Mouse (Mus musculus) liver, embryonic 15.5 days (tissue): ENCODE measurements at regions not wholly inside any gene's neighbourhood (a gene's known extent, or its start where the extent isn't known, plus 50 kb on each side); places are given as distances from the start of the nearest gene placed in this dataset.

Experiments used
- ATAC-seq: fragments of 200-750 bp; cut with Nextera tagmentation; 2 replicates; pipeline ENCODE4 v1.8.0; 2017; ENCODE audit warnings: moderate number of reproducible peaks, mild to moderate bottlenecking, moderate library complexity; ENCODE audit not compliant: insufficient read depth
- H3K27ac ChIP-seq: fragments of 300-500 bp; sonication (generic); replicated peaks from 2 replicates; pipeline ENCODE4 v1.5.1; 2015; ENCODE audit warnings: mild to moderate bottlenecking, inconsistent platforms
- H3K27me3 ChIP-seq: fragments of 300-500 bp; sonication (generic); 2 replicates; pipeline ENCODE4 v1.6.1; 2015; ENCODE audit warnings: mild to moderate bottlenecking, inconsistent platforms
- H3K36me3 ChIP-seq: fragments of 300-500 bp; sonication (generic); replicated peaks from 2 replicates; pipeline ENCODE4 v1.6.1; 2015; ENCODE audit warnings: moderate library complexity, mild to moderate bottlenecking, inconsistent platforms
- H3K4me1 ChIP-seq: fragments of 300-500 bp; sonication (generic); replicated peaks from 2 replicates; pipeline ENCODE4 v1.6.1; 2015; ENCODE audit warnings: inconsistent platforms
- H3K4me2 ChIP-seq: fragments of 300-500 bp; sonication (generic); 2 replicates; pipeline ENCODE4 v1.6.1; 2015; ENCODE audit warnings: moderate library complexity, mild to moderate bottlenecking, inconsistent platforms
- H3K4me3 ChIP-seq: fragments of 300-500 bp; sonication (generic); replicated peaks from 2 replicates; pipeline ENCODE4 v1.5.1; 2015; ENCODE audit warnings: mild to moderate bottlenecking, inconsistent platforms
- H3K9ac ChIP-seq: fragments of 300-500 bp; sonication (generic); 2 replicates; pipeline ENCODE4 v1.6.1; 2015; ENCODE audit warnings: moderate library complexity, mild to moderate bottlenecking, inconsistent platforms
- H3K9me3 ChIP-seq: fragments of 300-500 bp; sonication (generic); replicated peaks from 2 replicates; pipeline ENCODE4 v1.6.1; 2016; ENCODE audit warnings: inconsistent platforms
- WGBS: fragments of 180-500 bp; shearing (Covaris S2); methylation state at CpG from one replicate; pipeline ENCODE4 v1.1.7; 2015; ENCODE audit warnings: mixed read lengths; ENCODE audit not compliant: insufficient replicate concordance; 5-methylcytosine and 5-hydroxymethylcytosine counted together

DNA sequence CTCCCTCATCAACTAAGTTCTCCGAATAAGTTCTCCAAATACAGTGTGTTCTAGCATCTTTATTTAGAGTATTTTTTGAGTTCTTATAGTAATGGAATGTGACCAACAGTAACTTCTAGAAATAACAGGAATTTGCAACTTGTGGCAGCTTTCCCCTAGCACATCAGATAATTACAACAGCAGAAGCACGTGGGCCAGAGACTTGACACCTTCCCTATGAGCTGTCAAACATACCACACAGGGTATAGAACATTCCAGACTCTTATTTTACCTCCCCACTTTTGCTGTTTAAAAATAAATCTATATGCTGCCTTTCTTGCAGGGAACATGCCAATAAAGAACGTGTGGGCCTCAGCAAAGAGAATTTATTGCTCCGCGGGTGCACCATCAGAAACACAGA lies 77.4 kb upstream of the Commd8 start:
- Histone ChIP-seq H3K36me3 (peaks cover 16% of the 10 kb centered on the region; the same call in 1 of the 2 replicates), H3K4me3 (no peak overlapping the region), H3K4me2 (no peak overlapping the region), H3K9me3 (no peaks in the 10 kb centered on the region), H3K27ac (no peak overlapping the region), H3K27me3 (no peaks in the 10 kb centered on the region), H3K4me1 (no peaks in the 10 kb centered on the region), H3K9ac (no peak overlapping the region)
- WGBS = 80% methylated on average over 5 of the region's 5 CpGs
- ATAC-seq = no peak

- Histone ChIP-seq H3K4me1 (no peaks in the 10 kb centered on the region), H3K9ac (no peak overlapping the region), H3K4me3 (no peak overlapping the region), H3K27ac (no peak overlapping the region), H3K27me3 (no peaks in the 10 kb centered on the region), H3K36me3 (peaks cover 16% of the 10 kb centered on the region; the same call in 1 of the 2 replicates), H3K9me3 (no peaks in the 10 kb centered on the region), H3K4me2 (no peak overlapping the region)
- 61% methylated on average over 3 of the region's 3 CpGs for WGBS
- no peak for ATAC-seq
These were observed 76.1 kb upstream of the Commd8 start for GRCm38 (mm10) chr5:72244134-72244533.

- 64% methylated on average over 3 of the region's 3 CpGs for WGBS
- Histone ChIP-seq H3K27ac (no peak overlapping the region), H3K9ac (no peak overlapping the region), H3K27me3 (no peaks in the 10 kb centered on the region), H3K4me2 (no peak overlapping the region), H3K9me3 (no peaks in the 10 kb centered on the region), H3K4me3 (no peak overlapping the region), H3K36me3 (peaks cover 16% of the 10 kb centered on the region; the same call in 1 of the 2 replicates), H3K4me1 (no peaks in the 10 kb centered on the region)
- ATAC-seq = no peak
These were observed 75.0 kb upstream of the Commd8 start for GRCm38 (mm10) chr5:72242981-72243380.

DNA sequence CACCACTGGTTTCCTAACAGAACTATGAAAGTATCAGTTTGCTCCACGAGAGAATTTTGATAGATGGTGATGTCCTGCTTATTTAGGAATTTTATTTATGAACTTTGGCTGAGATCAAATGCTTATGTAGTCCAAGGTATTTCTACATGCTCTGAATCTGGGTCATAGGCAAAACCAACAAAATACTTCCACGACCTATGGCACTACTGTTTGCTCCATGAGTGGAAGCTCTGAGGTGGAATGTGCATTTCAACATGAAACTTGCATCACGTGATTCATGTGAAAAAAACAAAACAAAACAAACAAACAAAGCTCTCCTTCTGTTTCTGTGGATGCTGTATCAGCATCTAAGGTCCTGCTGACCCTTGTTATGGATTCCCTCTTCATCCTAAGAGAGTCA lies 73.5 kb upstream of the Commd8 start:
- no peak overlapping the region for H3K4me3 ChIP-seq
- no peak overlapping the region for H3K27ac ChIP-seq
- H3K4me1 ChIP-seq = no peaks in the 10 kb centered on the region
- no peak for ATAC-seq
- H3K9me3 ChIP-seq = no peaks in the 10 kb centered on the region
- 66% methylated on average over 3 of the region's 3 CpGs for WGBS
- H3K9ac ChIP-seq = no peak overlapping the region
- H3K27me3 ChIP-seq = no peaks in the 10 kb centered on the region
- no peak overlapping the region for H3K4me2 ChIP-seq
- H3K36me3 ChIP-seq = peaks cover 6% of the 10 kb centered on the region; the same call in 1 of the 2 replicates

GRCm38 (mm10) chr5:72240271-72240670 lies 72.3 kb upstream of the Commd8 start:
- no peak overlapping the region for H3K4me2 ChIP-seq
- no peaks in the 10 kb centered on the region for H3K4me1 ChIP-seq
- H3K4me3 ChIP-seq = no peak overlapping the region
- H3K27me3 ChIP-seq = no peaks in the 10 kb centered on the region
- ATAC-seq = no peak
- no peak overlapping the region for H3K27ac ChIP-seq
- H3K9ac ChIP-seq = no peak overlapping the region
- no peaks in the 10 kb centered on the region for H3K9me3 ChIP-seq
- H3K36me3 ChIP-seq = no peaks in the 10 kb centered on the region; the same call in 1 of the 2 replicates
- WGBS = 88% methylated on average over 7 of the region's 7 CpGs

DNA sequence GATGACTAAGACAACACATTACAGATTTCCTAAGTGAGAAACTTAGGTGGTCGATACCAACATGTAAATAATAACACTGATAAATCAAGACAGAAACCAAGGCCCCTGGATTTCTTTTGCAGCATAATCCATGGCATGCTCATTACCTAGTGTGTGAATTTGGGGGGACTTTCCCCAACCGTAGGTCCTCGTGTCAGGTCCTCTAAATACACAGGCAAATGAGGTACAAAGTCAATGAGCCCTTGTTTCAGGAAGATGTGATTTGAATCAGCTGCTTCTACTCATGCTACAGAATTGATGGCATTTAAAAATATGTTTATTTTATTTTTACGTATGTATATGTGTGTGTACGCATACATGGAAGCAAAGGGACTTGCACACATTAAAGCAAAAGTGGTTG lies 59.0 kb upstream of the Commd8 start:
- Histone ChIP-seq H3K36me3 (0 out of 2 replicates have a peak, but pooled peaks cover 5% of the 10 kb centered on the region), H3K4me3 (no peak overlapping the region), H3K27ac (no peak overlapping the region), H3K4me2 (no peak overlapping the region), H3K4me1 (peaks cover 32% of the 10 kb centered on the region), H3K27me3 (no peaks in the 10 kb centered on the region), H3K9me3 (no peaks in the 10 kb centered on the region), H3K9ac (no peak overlapping the region)
- WGBS = 78% methylated on average over 5 of the region's 5 CpGs
- ATAC-seq = no peak

- WGBS = 42% methylated on average over 13 of the region's 13 CpGs
- Histone ChIP-seq H3K36me3 (0 out of 2 replicates have a peak, but pooled peaks cover 5% of the 10 kb centered on the region), H3K4me3 (peak overlapping the region; percentile 29), H3K27ac (peak overlapping the region; percentile 73), H3K9me3 (no peaks in the 10 kb centered on the region), H3K4me2 (peak overlapping the region; percentile 60), H3K4me1 (peaks cover 32% of the 10 kb centered on the region), H3K27me3 (no peaks in the 10 kb centered on the region), H3K9ac (0 out of 2 replicates have a peak overlapping the region, but pooled peaks have one; percentile 30)
- ATAC-seq = peak; percentile 84
These were observed 57.7 kb upstream of the Commd8 start for GRCm38 (mm10) chr5:72225576-72226298.

DNA sequence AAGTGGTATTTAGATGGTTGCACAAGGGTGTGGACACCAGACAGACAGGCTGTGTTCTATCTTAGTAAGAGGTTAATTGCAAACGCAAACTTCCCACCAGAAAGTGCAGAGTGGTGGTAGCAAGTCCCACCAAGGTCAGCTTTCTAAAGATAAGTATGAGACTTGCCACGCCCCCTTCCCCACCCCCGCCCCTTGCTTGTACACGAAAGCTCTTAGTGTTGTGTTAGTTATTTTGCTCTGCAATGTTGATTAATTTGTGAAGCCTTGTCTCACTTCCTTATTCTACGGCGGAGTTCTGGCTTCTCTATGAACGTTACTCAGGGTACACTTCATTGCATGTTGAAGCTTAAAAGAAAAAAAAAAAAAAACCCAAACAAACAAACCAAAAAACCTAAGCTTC lies 57.1 kb upstream of the Commd8 start:
- WGBS = 4% methylated on average over 7 of the region's 7 CpGs

DNA sequence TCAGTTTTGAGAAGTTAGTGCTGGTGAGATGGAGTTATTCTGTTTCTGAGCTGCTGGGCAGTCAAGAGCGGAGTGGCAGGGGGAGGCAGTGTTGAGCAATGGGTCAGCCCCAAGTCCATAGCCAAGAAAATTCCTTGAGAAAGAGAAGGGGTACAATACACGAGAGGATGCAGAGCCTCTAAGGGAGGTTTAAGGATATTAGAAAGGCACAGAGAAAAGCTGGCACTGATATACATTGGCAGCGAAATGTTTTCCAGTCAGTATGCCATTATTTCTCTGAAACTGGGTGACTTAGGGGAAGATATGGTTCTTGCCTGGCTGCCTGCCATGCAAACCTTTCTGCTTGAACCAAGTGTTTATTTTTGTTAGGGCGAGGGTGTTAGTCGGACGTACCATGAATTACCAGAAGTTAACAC lies 56.6 kb upstream of the Commd8 start:
- no peak overlapping the region for H3K9ac ChIP-seq
- no peaks in the 10 kb centered on the region for H3K27me3 ChIP-seq
- H3K4me2 ChIP-seq = peak overlapping the region; percentile 60
- peak overlapping the region; percentile 73 for H3K27ac ChIP-seq
- H3K9me3 ChIP-seq = no peaks in the 10 kb centered on the region
- ATAC-seq = 0 out of 2 replicates have a peak, but pooled peaks have one; percentile 20
- 21% methylated on average over 6 of the region's 6 CpGs for WGBS
- peaks cover 37% of the 10 kb centered on the region for H3K4me1 ChIP-seq
- H3K4me3 ChIP-seq = 0 out of 2 replicates have a peak overlapping the region, but pooled peaks have one; percentile 29
- H3K36me3 ChIP-seq = 0 out of 2 replicates have a peak, but pooled peaks cover 5% of the 10 kb centered on the region

More for the DNA sequence above, 57.1 kb upstream of the Commd8 start:
- peak overlapping the region; percentile 29 for H3K4me3 ChIP-seq
- H3K4me2 ChIP-seq = peak overlapping the region; percentile 60
- H3K36me3 ChIP-seq = 0 out of 2 replicates have a peak, but pooled peaks cover 5% of the 10 kb centered on the region
- H3K27ac ChIP-seq = peak overlapping the region; percentile 73
- H3K9me3 ChIP-seq = no peaks in the 10 kb centered on the region
- H3K9ac ChIP-seq = no peak overlapping the region
- peaks cover 34% of the 10 kb centered on the region for H3K4me1 ChIP-seq
- peak; percentile 65 for ATAC-seq
- no peaks in the 10 kb centered on the region for H3K27me3 ChIP-seq

DNA sequence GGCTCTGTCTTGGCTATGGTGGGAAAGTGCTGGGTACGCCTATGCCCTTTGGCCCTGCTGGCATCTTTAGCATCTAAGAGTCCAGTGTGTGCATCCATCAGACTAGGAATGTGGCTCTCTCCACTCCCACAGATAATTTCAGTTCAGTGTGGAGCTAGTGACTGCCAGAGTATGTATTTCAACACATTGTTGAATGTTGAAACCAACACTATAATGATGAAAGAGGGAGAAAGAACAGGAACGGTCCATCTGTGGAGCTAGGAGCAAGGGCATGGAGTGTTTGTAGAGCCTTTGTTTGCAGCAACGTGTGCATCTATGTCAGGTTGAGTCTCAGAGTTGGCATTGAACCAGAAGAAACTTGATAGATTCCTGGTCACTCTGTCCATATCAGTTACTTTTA lies 54.9 kb upstream of the Commd8 start:
- H3K36me3 ChIP-seq = no peaks in the 10 kb centered on the region
- no peak for ATAC-seq
- 68% methylated on average over 3 of the region's 3 CpGs for WGBS
- H3K4me2 ChIP-seq = no peak overlapping the region
- H3K9me3 ChIP-seq = no peaks in the 10 kb centered on the region
- peaks cover 37% of the 10 kb centered on the region for H3K4me1 ChIP-seq
- no peak overlapping the region for H3K9ac ChIP-seq
- H3K27ac ChIP-seq = 0 out of 2 replicates have a peak overlapping the region, but pooled peaks have one; percentile 14
- no peaks in the 10 kb centered on the region for H3K27me3 ChIP-seq
- no peak overlapping the region for H3K4me3 ChIP-seq

DNA sequence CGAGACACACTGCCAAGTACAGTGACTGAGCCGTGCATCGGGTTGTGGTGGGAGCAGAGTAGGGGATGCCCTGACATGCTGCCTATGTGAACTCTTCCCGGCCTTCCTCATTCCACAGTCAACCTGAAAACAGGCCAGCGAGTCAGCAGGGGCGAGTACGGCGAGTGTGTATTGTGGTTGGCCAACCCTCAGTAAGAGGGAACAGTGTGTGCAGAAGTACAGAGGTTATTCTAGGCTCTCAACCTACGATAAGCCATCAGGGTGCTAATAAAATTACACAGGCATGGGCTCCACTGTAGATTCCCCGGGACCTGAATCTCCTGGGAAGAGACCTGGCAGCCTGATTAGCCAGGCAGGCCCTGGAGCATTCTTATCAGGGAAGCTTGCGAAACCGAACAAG lies 51.7 kb upstream of the Commd8 start:
- H3K9ac ChIP-seq = no peak overlapping the region
- H3K4me3 ChIP-seq = no peak overlapping the region
- peaks cover 21% of the 10 kb centered on the region for H3K4me1 ChIP-seq
- H3K27ac ChIP-seq = no peak overlapping the region
- no peak overlapping the region for H3K4me2 ChIP-seq
- peak; percentile 62 for ATAC-seq
- no peaks in the 10 kb centered on the region for H3K36me3 ChIP-seq
- H3K9me3 ChIP-seq = no peaks in the 10 kb centered on the region
- no peaks in the 10 kb centered on the region for H3K27me3 ChIP-seq
- WGBS = 67% methylated on average over 12 of the region's 12 CpGs
